Comparison of ENCODE assay signal across 29 mouse cellular contexts in genomic region chr14:51041769-51042168, GRCm38 (mm10). TPM values are rescaled to one million over a fixed set of nuclear protein-coding genes. Genes with fewer than 3 reads are reported as not detected.
DNase-seq lines count a peak whose midpoint lies in the region; ATAC-seq lines count a peak whose summit lies in the region.
"Had no signal": no experiment of that assay in that cellular context is flagged by ENCODE, and none has a peak within 500 bp of the region (broad histone marks: within the 10 kb centered on the region; RNA-seq: fewer than 3 reads in every experiment).

TSS of gene Rnase9 (minus strand) at chr14:51041869.

- ATAC-seq in megakaryocyte progenitor cell, adult 5-6 weeks (replicated peaks; ENCODE audit: poor library complexity), result 0 out of 2 replicates have a peak, but pooled peaks have one; percentile 29
- ATAC-seq in hindbrain, embryonic 13.5 days (ENCODE audit: low FRiP score), result no peak
- no peak for ATAC-seq in kidney, embryonic 15.5 days (replicated peaks; ENCODE audit: low FRiP score)
- ATAC-seq: activated CD4-positive, CD25-positive, alpha-beta regulatory T cell, adult 4 months; CD4-positive, CD25-positive, alpha-beta regulatory T cell, adult 4 months; Patski had no signal

- H3K4me2 ChIP-seq in hindbrain, embryonic 13.5 days, result no peak within 1 kb of the TSS
- H3K4me2 ChIP-seq in kidney, embryonic 15.5 days, result no peak within 1 kb of the TSS

- H3K9me3 ChIP-seq in heart, embryonic 10.5 days, result no peaks in the 10 kb centered on the region
- H3K9me3 ChIP-seq in hindbrain, embryonic 13.5 days, result no peaks in the 10 kb centered on the region
- H3K9me3 ChIP-seq in kidney, embryonic 15.5 days (replicated peaks), result no peaks in the 10 kb centered on the region
- H3K9me3 ChIP-seq: G1E had no signal

- H3K27me3 ChIP-seq in heart, embryonic 10.5 days (ENCODE audit: insufficient read depth, poor library complexity, severe bottlenecking), result no peaks in the 10 kb centered on the region
- no peaks in the 10 kb centered on the region for H3K27me3 ChIP-seq in hindbrain, embryonic 13.5 days
- H3K27me3 ChIP-seq in kidney, embryonic 15.5 days, result no peaks in the 10 kb centered on the region
- H3K27me3 ChIP-seq: CH12.LX had no signal

- H3K4me1 ChIP-seq in heart, embryonic 10.5 days, result no peaks in the 10 kb centered on the region
- H3K4me1 ChIP-seq in hindbrain, embryonic 13.5 days (replicated peaks), result no peaks in the 10 kb centered on the region
- no peaks in the 10 kb centered on the region for H3K4me1 ChIP-seq in kidney, embryonic 15.5 days

- H3K27ac ChIP-seq in heart, embryonic 10.5 days, result no peak within 1 kb of the TSS
- H3K27ac ChIP-seq in hindbrain, embryonic 13.5 days, result no peak within 1 kb of the TSS
- no peak within 1 kb of the TSS for H3K27ac ChIP-seq in kidney, embryonic 15.5 days

- H3K36me3 ChIP-seq in heart, embryonic 10.5 days, result no peaks in the 10 kb centered on the region
- no peaks in the 10 kb centered on the region for H3K36me3 ChIP-seq in hindbrain, embryonic 13.5 days
- no peaks in the 10 kb centered on the region for H3K36me3 ChIP-seq in kidney, embryonic 15.5 days
- H3K36me3 ChIP-seq: G1E had no signal

- WGBS in heart, embryonic 10.5 days, result 78% methylated on average over 6 of the region's 6 CpGs
- 57% methylated on average over 6 of the region's 6 CpGs for WGBS in hindbrain, embryonic 13.5 days
- 80% methylated on average over 6 of the region's 6 CpGs for WGBS in kidney, embryonic 15.5 days

- peak; percentile 51 for DNase-seq in heart, adult 11 months
- no peak for DNase-seq in heart, embryonic 10.5 days (ENCODE audit: low spot score)
- DNase-seq in ES-CJ7 (ENCODE audit: low read depth, low spot score), result peak; percentile 37
- DNase-seq in gonadal fat pad, adult 2 months (ENCODE audit: low read depth), result no peak
- no peak for DNase-seq in cerebellum, adult 11-12 months
- DNase-seq: adrenal gland, adult 2 months; adrenal gland, adult 8-10 months; adrenal gland, postnatal 10 days; adrenal gland, postnatal 14 days; adrenal gland, postnatal 25 days; adrenal gland, postnatal 36 days; B cell, adult 2 months; cerebellum, adult 11 months; cerebellum, adult 18-20 months; cerebellum, adult 2 months had no signal

- H3K9ac ChIP-seq in hindbrain, embryonic 13.5 days, result no peak within 1 kb of the TSS
- no peak within 1 kb of the TSS for H3K9ac ChIP-seq in kidney, embryonic 15.5 days

- no peak within 1 kb of the TSS for H3K4me3 ChIP-seq in heart, embryonic 10.5 days
- H3K4me3 ChIP-seq in hindbrain, embryonic 13.5 days, result no peak within 1 kb of the TSS
- no peak within 1 kb of the TSS for H3K4me3 ChIP-seq in kidney, embryonic 15.5 days (replicated peaks)

RNA-seq across cellular contexts. Expression of gene Rnase9, which starts in this region (rescaled TPM):
- polyA plus RNA-seq in heart, embryonic 10.5 days (2016; fragmentation: Nextera tagmentation; extraction: Ambion mirVana), result not detected in 2 replicates
- polyA plus RNA-seq in gonadal fat pad, adult 2 months (2012; rRNA removed), result 470 and 637 TPM in 2 replicates
- not detected in 2 replicates for total RNA-seq in megakaryocyte progenitor cell, adult 5-6 weeks (2015)
- not detected in 2 replicates for total RNA-seq in megakaryocyte progenitor cell, adult 5-6 weeks (2017)
- polyA plus RNA-seq in hindbrain, embryonic 13.5 days (2015; fragmentation: Nextera tagmentation; extraction: Ambion mirVana), result not detected in 2 replicates
- 0.17 TPM in 1 of 2 replicates, not detected in the other for polyA plus RNA-seq in kidney, embryonic 15.5 days (2015; fragmentation: Nextera tagmentation; extraction: Ambion mirVana)
- total RNA-seq: adrenal gland, adult 18-20 months; adrenal gland, adult 2 months; adrenal gland, adult 8-10 months; adrenal gland, postnatal 10 days; adrenal gland, postnatal 14 days; adrenal gland, postnatal 25 days; adrenal gland, postnatal 36 days; adrenal gland, postnatal 4 days; CH12.LX; ES-E14; MEL had no signal
- polyA plus RNA-seq: activated CD4-positive, CD25-positive, alpha-beta regulatory T cell, adult 4 months; adrenal gland, adult 2 months; brain, embryonic 14.5 days; C2C12; CD4-positive, CD25-positive, alpha-beta regulatory T cell, adult 4 months; cerebellum, adult 2 months; G1E; Patski had no signal

Comparison
In these comparisons a context has a peak if more than half of its experiments do, and no peak if none do; other contexts are left out.
1. RNA of gene Rnase9 (polyA plus RNA-seq): 470 to 637 TPM in gonadal fat pad, adult 2 months; 0.17 TPM in kidney, embryonic 15.5 days, not detected in heart, embryonic 10.5 days and not detected in hindbrain, embryonic 13.5 days; every median in the first group is over 100 times any median in the second.
2. DNase-seq: peak in heart, adult 11 months (single experiment) and ES-CJ7 (single experiment); none in heart, embryonic 10.5 days (single experiment), gonadal fat pad, adult 2 months (single experiment) and cerebellum, adult 11-12 months (single experiment).
3. Peak in ATAC-seq in megakaryocyte progenitor cell, adult 5-6 weeks; RNA of the gene not detected or under 1 TPM.